Mouse (Mus musculus) G1E (cell line): ENCODE data around the gene Sv2a.

Source experiments
- CTCF ChIP-seq: IDR thresholded peaks from 2 replicates; pipeline ENCODE4 v1.5.1; 2012; ENCODE audit warnings: low read depth, low read length, inconsistent platforms, mixed read lengths
- GATA1 ChIP-seq: IDR thresholded peaks from 2 replicates; pipeline ENCODE4 v1.6.1; 2012; ENCODE audit warnings: borderline replicate concordance, low read length, inconsistent platforms, mixed read lengths

GRCm38 (mm10) chr3:96161869-96162840 lies 18.8 kb upstream of the Sv2a start, which contains the start of gene Mtmr11:
- TF ChIP-seq CTCF (no peak), GATA1 (no peak)
